Mouse (Mus musculus): ENCODE measurements around the gene Ldhc. TPM values are rescaled to one million over a fixed set of nuclear protein-coding genes. Genes with fewer than 3 reads are reported as not detected.
A peak's percentile ranks its signal among the peaks of the same experiment; 100 is the strongest.

The Ldhc gene
- total and polyA plus RNA-seq, 3 experiments: not detected

DNA sequence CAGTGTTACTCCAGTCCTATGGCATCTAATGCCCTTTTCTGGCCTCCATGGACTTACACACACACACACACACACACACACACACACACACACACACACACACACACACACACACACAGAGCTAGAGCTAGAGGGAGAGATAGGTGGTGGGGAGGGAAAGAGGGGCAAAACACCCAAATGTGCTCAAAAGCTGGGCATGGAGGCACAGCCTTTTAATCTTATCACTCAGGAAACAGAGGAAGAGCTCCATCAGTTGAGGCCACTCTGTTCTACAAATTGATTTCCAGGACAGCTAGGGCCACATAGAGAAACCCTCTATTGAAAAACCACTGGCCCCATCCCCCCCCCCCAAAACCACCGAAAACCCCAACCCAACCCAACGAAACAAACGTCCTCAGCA, 22.3 kb downstream of the Ldhc start:
- no peaks in the 10 kb centered on the region for H3K9me3 ChIP-seq (replicated peaks)
- peak; percentile 54 for ATAC-seq (ENCODE audit: extremely low read depth, insufficient number of reproducible peaks, low FRiP score, poor library complexity, severe bottlenecking)
- no peaks in the 10 kb centered on the region for H3K27me3 ChIP-seq (ENCODE audit: insufficient read depth, low read length)
- no peak for DNase-seq (ENCODE audit: low spot score)
- peaks cover 42% of the 10 kb centered on the region for H3K36me3 ChIP-seq (replicated peaks)
- no peak for TF ChIP-seq POLR2AphosphoS5 (IDR thresholded peaks at IDR 0.05; ENCODE audit: insufficient replicate concordance, low read depth, low read length)
- no peak for TF ChIP-seq GATA2 (IDR thresholded peaks at IDR 0.05; ENCODE audit: borderline replicate concordance, low read depth, low read length)
- TF ChIP-seq CTCF (IDR thresholded peaks at IDR 0.05; ENCODE audit: low read depth, low read length): no peak
- no peak for TF ChIP-seq TAL1 (conservative IDR thresholded peaks at IDR 0.05; ENCODE audit: low read depth, low read length)
- no peak for TF ChIP-seq GATA1 (IDR thresholded peaks at IDR 0.05; ENCODE audit: borderline replicate concordance, low read length)
- H3K4me1 ChIP-seq (ENCODE audit: insufficient read depth, low read depth, low read length): peaks cover 7% of the 10 kb centered on the region; the same call in 1 of the 2 replicates
- no peak overlapping the region for H3K4me3 ChIP-seq (ENCODE audit: low read depth, low read length)

DNA sequence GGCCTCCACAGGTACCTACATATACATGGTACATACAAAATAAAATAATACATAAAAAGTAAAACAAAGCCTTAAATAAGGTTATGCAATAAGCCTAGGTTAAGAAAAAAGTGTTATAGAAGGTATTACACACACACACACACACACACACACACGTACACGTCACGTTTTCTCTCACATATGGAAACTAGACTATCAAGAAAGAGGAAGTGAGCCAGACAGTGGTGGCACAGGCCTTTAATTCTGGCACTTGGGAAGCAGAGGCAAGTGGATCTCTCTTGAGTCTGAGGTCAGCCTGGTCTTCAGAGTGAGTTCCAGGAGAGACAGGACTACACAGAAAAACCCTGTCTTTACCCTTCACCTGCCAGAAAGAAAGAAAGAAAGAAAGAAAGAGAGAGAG, 34.5 kb downstream of the Ldhc start:
- H3K27me3 ChIP-seq (ENCODE audit: insufficient read depth, low read length): no peaks in the 10 kb centered on the region
- TF ChIP-seq CTCF (IDR thresholded peaks at IDR 0.05; ENCODE audit: low read depth, low read length) (no peak), TAL1 (conservative IDR thresholded peaks at IDR 0.05; ENCODE audit: low read depth, low read length) (no peak), GATA1 (IDR thresholded peaks at IDR 0.05; ENCODE audit: borderline replicate concordance, low read length) (no peak)
- ATAC-seq (ENCODE audit: extremely low read depth, insufficient number of reproducible peaks, low FRiP score, poor library complexity, severe bottlenecking) (no peak), DNase-seq (ENCODE audit: low spot score) (no peak)
- peaks cover 86% of the 10 kb centered on the region for H3K36me3 ChIP-seq (replicated peaks)
- no peak overlapping the region for H3K4me3 ChIP-seq (ENCODE audit: low read depth, low read length)
- no peaks in the 10 kb centered on the region for H3K9me3 ChIP-seq (replicated peaks)
- H3K4me1 ChIP-seq (ENCODE audit: insufficient read depth, low read depth, low read length): peaks cover 17% of the 10 kb centered on the region

DNA sequence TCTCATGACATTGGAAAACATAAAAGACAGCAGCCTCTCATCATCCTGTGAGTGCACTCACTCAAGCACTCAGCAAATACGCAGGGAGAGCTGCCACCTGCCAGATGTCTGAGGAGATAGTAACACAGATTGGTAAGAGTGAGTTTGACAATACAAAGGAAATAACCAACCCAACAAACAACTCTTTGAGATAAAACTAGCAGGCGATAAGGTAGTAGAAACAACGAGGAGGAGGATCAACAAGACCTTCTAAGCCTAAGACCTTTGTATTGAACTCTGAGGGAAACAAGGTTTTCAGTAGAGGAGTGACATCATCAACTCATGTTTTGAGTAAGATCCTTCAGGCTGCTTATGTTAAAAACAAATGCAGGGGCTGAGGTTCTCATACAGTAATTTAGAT, 38.3 kb downstream of the Ldhc start:
- TF ChIP-seq GATA1 (IDR thresholded peaks at IDR 0.05; ENCODE audit: borderline replicate concordance, low read length) (no peak), POLR2AphosphoS5 (IDR thresholded peaks at IDR 0.05; ENCODE audit: insufficient replicate concordance, low read depth, low read length) (no peak), GATA2 (IDR thresholded peaks at IDR 0.05; ENCODE audit: borderline replicate concordance, low read depth, low read length) (no peak), TAL1 (conservative IDR thresholded peaks at IDR 0.05; ENCODE audit: low read depth, low read length) (no peak), CTCF (IDR thresholded peaks at IDR 0.05; ENCODE audit: low read depth, low read length) (no peak)
- Histone ChIP-seq H3K4me3 (ENCODE audit: low read depth, low read length) (no peak overlapping the region), H3K9me3 (replicated peaks) (no peaks in the 10 kb centered on the region), H3K4me1 (ENCODE audit: insufficient read depth, low read depth, low read length) (peaks cover 17% of the 10 kb centered on the region), H3K27me3 (ENCODE audit: insufficient read depth, low read length) (no peaks in the 10 kb centered on the region), H3K36me3 (replicated peaks) (peaks cover 80% of the 10 kb centered on the region)
- DNase-seq (ENCODE audit: low spot score): no peak
- ATAC-seq (ENCODE audit: extremely low read depth, insufficient number of reproducible peaks, low FRiP score, poor library complexity, severe bottlenecking): peak; percentile 73

DNA sequence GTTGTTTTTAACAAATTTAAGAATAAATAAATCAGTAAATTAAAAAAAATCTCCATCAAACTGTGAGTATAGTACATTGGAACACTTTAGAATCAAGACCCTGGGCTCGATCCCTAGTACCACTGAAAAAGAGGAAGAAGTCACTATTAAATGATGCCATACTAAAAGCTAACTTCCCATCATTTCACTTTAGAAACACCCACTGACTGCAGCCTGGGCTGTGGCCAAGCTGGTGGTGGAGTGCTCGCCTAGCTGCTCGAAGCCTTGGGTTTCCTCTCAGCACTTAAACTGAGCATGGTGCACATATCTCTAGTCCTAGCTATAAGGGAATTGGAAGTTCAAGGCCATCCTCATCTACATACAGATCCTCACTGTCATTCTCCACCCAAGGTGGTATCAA, 50.2 kb downstream of the Ldhc start:
- Histone ChIP-seq H3K36me3 (replicated peaks) (peaks cover 89% of the 10 kb centered on the region), H3K4me1 (ENCODE audit: insufficient read depth, low read depth, low read length) (peaks cover 3% of the 10 kb centered on the region; the same call in 1 of the 2 replicates), H3K27me3 (ENCODE audit: insufficient read depth, low read length) (no peaks in the 10 kb centered on the region), H3K9me3 (replicated peaks) (no peaks in the 10 kb centered on the region), H3K4me3 (ENCODE audit: low read depth, low read length) (no peak overlapping the region)
- DNase-seq (ENCODE audit: low spot score): no peak
- ATAC-seq (ENCODE audit: extremely low read depth, insufficient number of reproducible peaks, low FRiP score, poor library complexity, severe bottlenecking): no peak
- no peak for TF ChIP-seq GATA1 (IDR thresholded peaks at IDR 0.05; ENCODE audit: borderline replicate concordance, low read length)

DNA sequence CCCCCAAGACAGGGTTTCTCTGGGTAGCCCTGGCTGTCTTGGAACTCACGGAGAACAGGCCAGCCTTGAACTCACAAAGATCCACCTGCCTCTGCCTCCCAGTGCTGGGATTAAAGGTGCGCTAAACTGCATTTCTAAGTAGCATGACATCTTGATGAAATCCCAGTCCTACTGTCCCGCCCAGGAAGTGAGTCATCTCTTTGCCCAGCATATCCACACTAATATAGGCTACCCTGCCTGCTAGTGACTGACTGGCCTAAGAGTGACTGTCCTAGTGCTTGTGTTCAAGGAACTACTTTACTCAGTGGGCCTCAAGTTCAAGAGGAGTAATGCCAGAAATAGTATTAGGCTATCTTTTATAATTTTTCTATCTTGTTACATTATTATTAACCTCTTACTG, 55.4 kb downstream of the Ldhc start:
- peaks cover 59% of the 10 kb centered on the region for H3K36me3 ChIP-seq (replicated peaks)
- H3K9me3 ChIP-seq (replicated peaks): no peaks in the 10 kb centered on the region
- TF ChIP-seq CTCF (IDR thresholded peaks at IDR 0.05; ENCODE audit: low read depth, low read length): no peak
- no peak for TF ChIP-seq GATA2 (IDR thresholded peaks at IDR 0.05; ENCODE audit: borderline replicate concordance, low read depth, low read length)
- no peak for TF ChIP-seq POLR2AphosphoS5 (IDR thresholded peaks at IDR 0.05; ENCODE audit: insufficient replicate concordance, low read depth, low read length)
- no peak for TF ChIP-seq TAL1 (conservative IDR thresholded peaks at IDR 0.05; ENCODE audit: low read depth, low read length)
- no peak for TF ChIP-seq GATA1 (IDR thresholded peaks at IDR 0.05; ENCODE audit: borderline replicate concordance, low read length)
- no peak overlapping the region for H3K4me3 ChIP-seq (ENCODE audit: low read depth, low read length)
- ATAC-seq (ENCODE audit: extremely low read depth, insufficient number of reproducible peaks, low FRiP score, poor library complexity, severe bottlenecking) (no peak), DNase-seq (ENCODE audit: low spot score) (no peak)
- H3K27me3 ChIP-seq (ENCODE audit: insufficient read depth, low read length): no peaks in the 10 kb centered on the region
- H3K4me1 ChIP-seq (ENCODE audit: insufficient read depth, low read depth, low read length): peaks cover 29% of the 10 kb centered on the region

DNA sequence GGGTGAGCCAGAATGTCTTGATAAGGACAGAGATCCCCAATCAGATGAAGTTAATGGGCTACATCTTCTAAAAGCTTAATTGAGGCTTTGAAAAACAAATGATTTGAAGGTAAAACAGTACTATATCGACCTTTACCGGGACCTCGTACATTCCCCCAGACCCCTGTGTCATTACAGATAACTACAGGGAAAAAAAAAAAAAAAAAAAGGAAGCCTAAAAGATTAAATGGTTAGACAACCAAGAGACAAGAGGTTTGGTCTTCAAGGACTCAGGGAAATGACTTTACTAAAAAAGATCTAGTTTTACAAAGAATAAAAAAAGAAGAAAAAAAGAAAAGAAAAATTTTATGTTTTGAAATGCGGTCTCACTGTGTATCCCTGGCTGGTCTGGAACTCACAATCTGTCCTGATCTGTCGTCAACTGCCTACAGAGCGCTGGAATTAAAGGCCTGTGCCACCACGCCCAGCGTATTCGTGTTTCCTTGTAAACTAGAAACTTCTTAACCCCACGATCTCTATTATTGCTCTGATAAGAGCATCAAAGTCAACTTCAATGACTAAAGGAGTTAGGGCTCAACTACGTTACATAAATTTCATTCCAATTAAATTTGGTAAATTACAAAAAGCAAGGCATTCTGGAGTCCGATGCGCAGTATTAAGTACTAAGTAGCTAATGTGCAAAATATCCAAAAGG, 57.8 kb downstream of the Ldhc start:
- peak overlapping the region; percentile 84 for H3K4me3 ChIP-seq (ENCODE audit: low read depth, low read length)
- DNase-seq (ENCODE audit: low spot score) (no peak), ATAC-seq (ENCODE audit: extremely low read depth, insufficient number of reproducible peaks, low FRiP score, poor library complexity, severe bottlenecking) (no peak)
- H3K9me3 ChIP-seq (replicated peaks): no peaks in the 10 kb centered on the region
- peaks cover 43% of the 10 kb centered on the region for H3K36me3 ChIP-seq (replicated peaks)
- peaks cover 29% of the 10 kb centered on the region for H3K4me1 ChIP-seq (ENCODE audit: insufficient read depth, low read depth, low read length)
- no peaks in the 10 kb centered on the region for H3K27me3 ChIP-seq (ENCODE audit: insufficient read depth, low read length)
- TF ChIP-seq POLR2AphosphoS5 (IDR thresholded peaks at IDR 0.05; ENCODE audit: insufficient replicate concordance, low read depth, low read length) (no peak), GATA1 (IDR thresholded peaks at IDR 0.05; ENCODE audit: borderline replicate concordance, low read length) (no peak), TAL1 (conservative IDR thresholded peaks at IDR 0.05; ENCODE audit: low read depth, low read length) (no peak), GATA2 (IDR thresholded peaks at IDR 0.05; ENCODE audit: borderline replicate concordance, low read depth, low read length) (no peak), CTCF (IDR thresholded peaks at IDR 0.05; ENCODE audit: low read depth, low read length) (no peak)
